Comparison of ENCODE assay signal across 14 mouse cellular contexts in the genomic region with DNA sequence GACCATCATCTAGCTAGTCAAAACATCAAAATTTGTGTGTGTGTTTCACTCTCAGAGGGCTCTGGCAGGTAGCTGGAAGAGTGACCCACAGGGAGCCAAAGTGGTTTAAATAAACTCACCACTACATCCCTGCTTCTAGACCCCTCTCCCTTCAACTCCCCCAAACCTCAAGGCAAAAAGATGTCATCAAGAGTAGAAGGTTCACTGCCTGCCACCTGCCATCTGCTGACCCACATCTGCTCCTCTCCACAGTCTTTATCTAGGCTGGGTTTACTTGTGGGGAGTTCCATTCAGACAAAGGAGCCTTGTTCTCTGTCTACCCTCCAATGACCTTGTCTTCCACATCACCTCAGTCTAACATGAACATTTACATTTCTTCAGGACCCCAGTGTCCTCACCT. TPM values are rescaled to one million over a fixed set of nuclear protein-coding genes. Genes with fewer than 3 reads are reported as not detected.
A peak's percentile ranks its signal among the peaks of the same experiment; 100 is the strongest.
DNase-seq lines count a peak whose midpoint lies in the region; ATAC-seq lines count a peak whose summit lies in the region.
"Had no signal": no experiment of that assay in that cellular context is flagged by ENCODE, and none has a peak within 500 bp of the region (broad histone marks: within the 10 kb centered on the region; RNA-seq: fewer than 3 reads in every experiment).

No protein-coding gene starts in this region.

- DNase-seq in heart, postnatal 10 days, result no peak
- DNase-seq in lung, postnatal 25 days (ENCODE audit: low spot score), result no peak
- DNase-seq in thymus, postnatal 36 days, result peak; percentile 29 to 49
- no peak for DNase-seq in urinary bladder, adult 2 months (ENCODE audit: low spot score)
- DNase-seq in urinary bladder, postnatal 14 days (ENCODE audit: low spot score), result no peak
- DNase-seq: cerebellum, adult 8-10 months; forebrain, postnatal 0 days; gastrocnemius, postnatal 14 days; liver, postnatal 0 days; right cerebral cortex, postnatal 14 days had no signal

- no peak overlapping the region for H3K4me3 ChIP-seq in heart, embryonic 12.5 days
- peak overlapping the region; percentile 68; the same call in 1 of the 2 replicates for H3K4me3 ChIP-seq in lung, embryonic 16.5 days (ENCODE audit: low read length)
- H3K4me3 ChIP-seq in stomach, embryonic 14.5 days (ENCODE audit: low read depth, low read length), result no peak overlapping the region
- H3K4me3 ChIP-seq: midbrain, embryonic 10.5 days had no signal

- no peak overlapping the region for H3K4me2 ChIP-seq in heart, embryonic 12.5 days
- peak overlapping the region; percentile 83 for H3K4me2 ChIP-seq in lung, embryonic 16.5 days (ENCODE audit: low read depth, low read length)
- H3K4me2 ChIP-seq in stomach, embryonic 14.5 days (replicated peaks; ENCODE audit: low read depth, low read length), result peak overlapping the region; percentile 74; the same call in 1 of the 2 replicates

- no peaks in the 10 kb centered on the region for H3K36me3 ChIP-seq in heart, embryonic 12.5 days
- H3K36me3 ChIP-seq in lung, embryonic 16.5 days (ENCODE audit: control insufficient read depth, insufficient read depth, low read length), result no peaks in the 10 kb centered on the region
- no peaks in the 10 kb centered on the region for H3K36me3 ChIP-seq in stomach, embryonic 14.5 days (ENCODE audit: control insufficient read depth, insufficient read depth, low read length)
- H3K36me3 ChIP-seq: midbrain, embryonic 10.5 days had no signal

- peak overlapping the region; percentile 30 for H3K27ac ChIP-seq in heart, embryonic 12.5 days (ENCODE audit: poor library complexity, severe bottlenecking)
- no peak overlapping the region for H3K27ac ChIP-seq in lung, embryonic 16.5 days (ENCODE audit: low read length)
- H3K27ac ChIP-seq in stomach, embryonic 14.5 days (ENCODE audit: low read length), result no peak overlapping the region
- H3K27ac ChIP-seq: midbrain, embryonic 10.5 days had no signal

- H3K4me1 ChIP-seq in heart, embryonic 12.5 days (replicated peaks), result peaks cover 37% of the 10 kb centered on the region
- peaks cover 11% of the 10 kb centered on the region for H3K4me1 ChIP-seq in lung, embryonic 16.5 days (replicated peaks; ENCODE audit: control insufficient read depth, insufficient read depth, low read length)
- H3K4me1 ChIP-seq in stomach, embryonic 14.5 days (ENCODE audit: control insufficient read depth, insufficient read depth, low read length), result peaks cover 15% of the 10 kb centered on the region; the same call in 1 of the 2 replicates

- intact Hi-C loops in heart, postnatal 10 days (cut with DNase I), result no loop called here

- no peaks in the 10 kb centered on the region for H3K9me3 ChIP-seq in heart, embryonic 12.5 days (replicated peaks)
- H3K9me3 ChIP-seq in lung, embryonic 16.5 days (ENCODE audit: control insufficient read depth, low read length), result no peaks in the 10 kb centered on the region
- H3K9me3 ChIP-seq in stomach, embryonic 14.5 days (ENCODE audit: control insufficient read depth, low read depth, low read length), result no peaks in the 10 kb centered on the region
- H3K9me3 ChIP-seq: midbrain, embryonic 10.5 days had no signal

- no peak overlapping the region for H3K9ac ChIP-seq in heart, embryonic 12.5 days
- H3K9ac ChIP-seq in lung, embryonic 16.5 days (ENCODE audit: low read length), result no peak overlapping the region
- no peak overlapping the region for H3K9ac ChIP-seq in stomach, embryonic 14.5 days (replicated peaks; ENCODE audit: low read depth, low read length)
- H3K9ac ChIP-seq: forebrain, postnatal 0 days; liver, postnatal 0 days had no signal

- H3K27me3 ChIP-seq in heart, embryonic 12.5 days (replicated peaks), result peaks cover 16% of the 10 kb centered on the region
- H3K27me3 ChIP-seq in lung, embryonic 16.5 days (ENCODE audit: control insufficient read depth, insufficient read depth, low read depth, low read length), result peaks cover 11% of the 10 kb centered on the region
- H3K27me3 ChIP-seq in stomach, embryonic 14.5 days (ENCODE audit: control insufficient read depth, insufficient read depth, low read length), result 0 out of 2 replicates have a peak, but pooled peaks cover 6% of the 10 kb centered on the region

- 0 out of 2 replicates have a peak, but pooled peaks have one; percentile 1 for ATAC-seq in heart, embryonic 12.5 days (ENCODE audit: insufficient number of reproducible peaks, low FRiP score)
- ATAC-seq in lung, embryonic 16.5 days (ENCODE audit: low read depth), result no peak
- no peak for ATAC-seq in stomach, embryonic 14.5 days (ENCODE audit: insufficient number of reproducible peaks, insufficient read depth, low FRiP score, low read depth)
- ATAC-seq: forebrain, postnatal 0 days; liver, postnatal 0 days had no signal

RNA-seq across cellular contexts. Expression of a gene that starts 2.5 kb away (rescaled TPM):
- polyA plus RNA-seq in heart, embryonic 12.5 days (2016; fragmentation: Nextera tagmentation; extraction: Ambion mirVana), result 87.7 and 90.4 TPM in 2 replicates
- total RNA-seq in heart, postnatal 10 days (2021), result 10 to 100 TPM; 53.3 to 62.7 TPM
- 309 and 317 TPM in 2 replicates for polyA plus RNA-seq in lung, embryonic 16.5 days (2015; fragmentation: Nextera tagmentation; extraction: Ambion mirVana)
- 386 and 405 TPM in 2 replicates for polyA plus RNA-seq in stomach, embryonic 14.5 days (2014; fragmentation: Nextera tagmentation; extraction: Ambion mirVana)
- polyA plus RNA-seq in urinary bladder, adult 2 months (2012; rRNA removed), result 485 and 505 TPM in 2 replicates

RNA-seq across cellular contexts. Expression of a gene that starts 9.8 kb away (rescaled TPM):
- 13.2 and 13.9 TPM in 2 replicates for polyA plus RNA-seq in heart, embryonic 12.5 days (2016; fragmentation: Nextera tagmentation; extraction: Ambion mirVana)
- 10 to 100 TPM; 21.2 to 27.8 TPM for total RNA-seq in heart, postnatal 10 days (2021)
- polyA plus RNA-seq in lung, embryonic 16.5 days (2015; fragmentation: Nextera tagmentation; extraction: Ambion mirVana), result 157 and 162 TPM in 2 replicates
- polyA plus RNA-seq in stomach, embryonic 14.5 days (2014; fragmentation: Nextera tagmentation; extraction: Ambion mirVana), result 47.4 and 51.3 TPM in 2 replicates
- 303 and 338 TPM in 2 replicates for polyA plus RNA-seq in urinary bladder, adult 2 months (2012; rRNA removed)

RNA-seq across cellular contexts. Expression of a gene that starts 24.5 kb away (rescaled TPM):
- polyA plus RNA-seq in heart, embryonic 12.5 days (2016; fragmentation: Nextera tagmentation; extraction: Ambion mirVana), result 2.2 TPM in 2 replicates
- total RNA-seq in heart, postnatal 10 days (2021), result 1 to 10 TPM in 1 of 2 experiments, under 1 TPM in 1; 0.45 to 2.1 TPM
- 8.1 and 8.7 TPM in 2 replicates for polyA plus RNA-seq in lung, embryonic 16.5 days (2015; fragmentation: Nextera tagmentation; extraction: Ambion mirVana)
- polyA plus RNA-seq in stomach, embryonic 14.5 days (2014; fragmentation: Nextera tagmentation; extraction: Ambion mirVana), result 6.0 and 11.0 TPM in 2 replicates
- polyA plus RNA-seq in urinary bladder, adult 2 months (2012; rRNA removed), result 1.3 and 2.8 TPM in 2 replicates

RNA-seq across cellular contexts. Expression of a gene that starts 31.0 kb away (rescaled TPM):
- 9.2 and 11.7 TPM in 2 replicates for polyA plus RNA-seq in heart, embryonic 12.5 days (2016; fragmentation: Nextera tagmentation; extraction: Ambion mirVana)
- total RNA-seq in heart, postnatal 10 days (2021), result 1 to 10 TPM; 2.6 to 3.5 TPM
- polyA plus RNA-seq in lung, embryonic 16.5 days (2015; fragmentation: Nextera tagmentation; extraction: Ambion mirVana), result 21.9 and 32.5 TPM in 2 replicates
- 35.0 and 36.6 TPM in 2 replicates for polyA plus RNA-seq in stomach, embryonic 14.5 days (2014; fragmentation: Nextera tagmentation; extraction: Ambion mirVana)
- 144 and 178 TPM in 2 replicates for polyA plus RNA-seq in urinary bladder, adult 2 months (2012; rRNA removed)
- total RNA-seq: forebrain, postnatal 0 days had no signal

RNA-seq across cellular contexts. Expression of a gene that starts 41.1 kb away (rescaled TPM):
- polyA plus RNA-seq in heart, embryonic 12.5 days (2016; fragmentation: Nextera tagmentation; extraction: Ambion mirVana), result 99.4 and 104 TPM in 2 replicates
- 10 to 100 TPM; 72.9 to 75.1 TPM for total RNA-seq in heart, postnatal 10 days (2021)
- polyA plus RNA-seq in lung, embryonic 16.5 days (2015; fragmentation: Nextera tagmentation; extraction: Ambion mirVana), result 126 and 136 TPM in 2 replicates
- 93.4 and 100.0 TPM in 2 replicates for polyA plus RNA-seq in stomach, embryonic 14.5 days (2014; fragmentation: Nextera tagmentation; extraction: Ambion mirVana)
- 43.4 and 45.5 TPM in 2 replicates for polyA plus RNA-seq in urinary bladder, adult 2 months (2012; rRNA removed)

Comparison
In these comparisons a context has a peak if more than half of its experiments do, and no peak if none do; other contexts are left out.
1. DNase-seq: peak in thymus, postnatal 36 days (2 of 2); none in heart, postnatal 10 days (0 of 2), lung, postnatal 25 days (single experiment), urinary bladder, adult 2 months (single experiment) and urinary bladder, postnatal 14 days (single experiment).